Mouse (Mus musculus): Measurements from ENCODE around the gene Diaph3.

- TF ChIP-seq EP300 (IDR thresholded peaks at IDR 0.05; ENCODE audit: low read depth) (no peak), CTCF (IDR thresholded peaks at IDR 0.05; ENCODE audit: low read depth) (no peak)
These were observed 390.7 kb downstream of the Diaph3 start for GRCm38 (mm10) chr14:86750351-86750750.

Measured in heart, postnatal 0 days (tissue).